Mouse (Mus musculus) small intestine, adult 2 months (tissue): ENCODE results near the gene Spindoc. TPM values are rescaled to one million over a fixed set of nuclear protein-coding genes. Genes with fewer than 3 reads are reported as not detected.

ENCODE experiments used
- H3K27ac ChIP-seq: fragments of 200-500 bp; 2 replicates; pipeline ENCODE4 v1.5.1; 2012; ENCODE audit warnings: low read depth, low read length, control low read depth, inconsistent platforms; ENCODE audit not compliant: insufficient read depth
- H3K27me3 ChIP-seq: fragments of 200-500 bp; 2 replicates; pipeline ENCODE4 v1.6.1; 2012; ENCODE audit warnings: mild to moderate bottlenecking, moderate library complexity, low read length, inconsistent platforms; ENCODE audit not compliant: control insufficient read depth, insufficient read depth
- H3K36me3 ChIP-seq: fragments of 200-500 bp; 2 replicates; pipeline ENCODE4 v1.6.1; 2012; ENCODE audit warnings: mild to moderate bottlenecking, low read length, control low read depth, inconsistent platforms; ENCODE audit not compliant: control insufficient read depth, insufficient read depth
- H3K4me1 ChIP-seq: fragments of 200-500 bp; 2 replicates; pipeline ENCODE4 v1.6.1; 2012; ENCODE audit warnings: low read length, inconsistent platforms, mixed read lengths; ENCODE audit not compliant: control insufficient read depth, insufficient read depth, insufficient read length
- H3K4me3 ChIP-seq: fragments of 200-500 bp; 2 replicates; pipeline ENCODE4 v1.5.1; 2012; ENCODE audit warnings: low read depth, mild to moderate bottlenecking, control low read depth, inconsistent platforms, low read length, moderate library complexity
- CTCF ChIP-seq: fragments of 200-500 bp; IDR thresholded peaks from 2 replicates; pipeline ENCODE4 v1.5.1; 2012; ENCODE audit warnings: low read depth, mild to moderate bottlenecking, control low read depth, inconsistent platforms, low read length, moderate library complexity, mixed read lengths; ENCODE audit not compliant: insufficient replicate concordance, insufficient read length; ENCODE audit errors: extremely low read depth
- POLR2A ChIP-seq: fragments of 200-500 bp; IDR thresholded peaks from 2 replicates; pipeline ENCODE4 v1.6.1; 2012; ENCODE audit warnings: low read depth, mild to moderate bottlenecking, control low read depth, inconsistent platforms, low read length, moderate library complexity
- WGBS: fragments of 180-500 bp; shearing (Covaris S2); methylation state at CpG from one replicate; pipeline ENCODE4 v1.1.7; 2018; 5-methylcytosine and 5-hydroxymethylcytosine counted together
- polyA plus RNA-seq: library from polyadenylated mRNA; depleted of rRNA; stranded (reverse); fragments of >200 nt; gene quantifications from 2 replicates; pipeline ENCODE4 v1.2.3, GENCODE M21; 2012

Spindoc gene
- polyA plus RNA-seq, 1 experiment, result 15.1 TPM

- H3K4me3 ChIP-seq, result peak overlapping the region; percentile 87
- H3K27ac ChIP-seq, result peak overlapping the region; percentile 55
- TF ChIP-seq CTCF (no peak), POLR2A (no peak)
- H3K27me3 ChIP-seq, result no peaks in the 10 kb centered on the region
- no peaks in the 10 kb centered on the region; the same call in 1 of the 2 replicates for H3K36me3 ChIP-seq
- WGBS, result 1% methylated on average over 45 of the region's 46 CpGs
- peaks cover 20% of the 10 kb centered on the region for H3K4me1 ChIP-seq
These were observed 41.9 kb downstream of the Spindoc start for GRCm38 (mm10) chr19:7340780-7341475.

GRCm38 (mm10) chr19:7340371-7340779 lies 42.4 kb downstream of the Spindoc start:
- under 1% methylated on average over 15 of the region's 15 CpGs for WGBS
- no peak for TF ChIP-seq POLR2A
- TF ChIP-seq CTCF, result no peak
- H3K36me3 ChIP-seq, result no peaks in the 10 kb centered on the region; the same call in 1 of the 2 replicates
- H3K4me1 ChIP-seq, result peaks cover 23% of the 10 kb centered on the region
- H3K27ac ChIP-seq, result peak overlapping the region; percentile 55
- peak overlapping the region; percentile 87 for H3K4me3 ChIP-seq
- H3K27me3 ChIP-seq, result no peaks in the 10 kb centered on the region

DNA sequence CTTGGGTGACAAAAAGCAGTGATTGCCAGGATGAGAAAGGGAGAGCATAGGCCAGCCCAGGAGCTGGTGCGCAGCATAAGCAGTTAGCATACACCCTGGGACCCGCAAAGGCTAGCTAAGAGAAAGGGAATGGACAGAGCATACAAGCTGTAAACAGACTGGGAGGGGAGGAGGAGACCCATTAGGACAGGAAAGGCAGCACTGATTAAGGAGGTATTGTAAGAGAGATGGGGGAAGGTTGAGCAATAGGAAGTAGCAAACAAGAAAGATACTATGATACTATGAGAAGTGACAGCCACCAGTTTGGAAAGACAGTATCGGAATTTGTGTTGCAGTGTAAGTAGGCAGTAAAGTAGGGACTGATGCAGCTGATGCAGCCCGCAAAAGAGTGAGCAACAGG lies 42.9 kb downstream of the Spindoc start:
- no peaks in the 10 kb centered on the region; the same call in 1 of the 2 replicates for H3K36me3 ChIP-seq
- no peak for TF ChIP-seq POLR2A
- TF ChIP-seq CTCF, result no peak
- H3K4me3 ChIP-seq, result peak overlapping the region; percentile 9
- peak overlapping the region; percentile 55 for H3K27ac ChIP-seq
- peaks cover 23% of the 10 kb centered on the region for H3K4me1 ChIP-seq
- no peaks in the 10 kb centered on the region for H3K27me3 ChIP-seq
- WGBS, result 22% methylated on average over 4 of the region's 4 CpGs

DNA sequence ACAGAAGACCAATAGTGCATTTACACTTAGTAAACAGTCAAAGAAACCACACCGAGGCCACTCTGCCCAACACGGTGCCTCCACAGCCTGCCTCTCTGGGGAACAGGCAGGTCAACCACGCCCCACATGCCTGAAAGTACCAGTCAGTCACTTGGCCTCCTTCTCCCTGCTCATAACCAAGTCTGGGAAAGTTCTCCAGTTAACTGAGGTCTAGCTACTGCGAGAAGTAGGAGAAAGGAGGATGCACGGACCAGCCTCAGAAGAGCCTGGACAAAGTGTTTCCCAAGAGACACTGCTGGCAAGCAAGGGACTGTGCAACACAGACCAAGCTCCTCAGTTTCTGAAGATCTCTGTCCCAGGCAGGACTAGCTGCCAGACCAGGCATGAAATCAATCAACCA lies 43.8 kb downstream of the Spindoc start:
- 0 out of 2 replicates have a peak, but pooled peaks have one; percentile 20 for TF ChIP-seq POLR2A
- peak; percentile 16; the same call in 1 of the 2 replicates for TF ChIP-seq CTCF
- Histone ChIP-seq H3K36me3 (no peaks in the 10 kb centered on the region; the same call in 1 of the 2 replicates), H3K27me3 (no peaks in the 10 kb centered on the region), H3K4me3 (peak overlapping the region; percentile 13; the same call in 1 of the 2 replicates), H3K4me1 (peaks cover 25% of the 10 kb centered on the region), H3K27ac (0 out of 2 replicates have a peak overlapping the region, but pooled peaks have one; percentile 27)
- 10% methylated on average over 5 of the region's 5 CpGs for WGBS

DNA sequence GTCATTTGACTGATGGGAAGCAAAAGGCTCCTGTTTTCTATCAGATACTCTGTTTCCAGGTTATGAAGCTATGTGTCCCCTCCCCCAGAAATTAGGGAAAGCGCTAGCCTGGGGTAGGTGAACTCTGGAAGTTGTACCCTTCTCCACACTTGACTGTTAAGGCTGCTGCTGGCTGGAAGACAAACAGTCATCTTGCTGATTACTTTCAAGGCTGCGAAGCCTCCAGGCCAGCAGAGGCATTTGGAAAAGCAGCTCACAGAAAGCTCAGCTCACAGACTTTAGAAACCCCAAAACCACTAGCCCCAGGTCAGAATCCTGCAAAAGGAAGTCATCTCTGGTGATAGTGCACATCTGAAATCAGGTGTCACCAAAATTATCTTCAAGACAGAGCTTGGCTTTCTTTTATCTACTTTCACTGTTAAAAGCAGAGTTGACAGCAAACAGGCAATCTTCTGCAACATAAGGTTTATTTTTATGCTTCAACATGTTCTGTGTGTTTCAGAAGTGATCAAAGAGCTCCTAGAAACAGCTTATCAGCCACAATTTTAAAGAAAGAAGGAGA lies 44.9 kb downstream of the Spindoc start:
- Histone ChIP-seq H3K27me3 (no peaks in the 10 kb centered on the region), H3K36me3 (no peaks in the 10 kb centered on the region; the same call in 1 of the 2 replicates), H3K4me1 (peaks cover 25% of the 10 kb centered on the region), H3K4me3 (no peak overlapping the region), H3K27ac (no peak overlapping the region)
- no peak for TF ChIP-seq CTCF
- TF ChIP-seq POLR2A, result no peak
- 59% methylated on average over 2 of the region's 2 CpGs for WGBS

GRCm38 (mm10) chr19:7335656-7336055 lies 47.1 kb downstream of the Spindoc start:
- Histone ChIP-seq H3K27me3 (no peaks in the 10 kb centered on the region), H3K4me3 (no peak overlapping the region), H3K4me1 (peaks cover 23% of the 10 kb centered on the region), H3K27ac (no peak overlapping the region), H3K36me3 (peaks cover 2% of the 10 kb centered on the region; the same call in 1 of the 2 replicates)
- WGBS, result 32% methylated on average over 4 of the region's 4 CpGs
- TF ChIP-seq POLR2A (no peak), CTCF (no peak)

GRCm38 (mm10) chr19:7334049-7334448 lies 48.7 kb downstream of the Spindoc start:
- H3K36me3 ChIP-seq, result peaks cover 2% of the 10 kb centered on the region; the same call in 1 of the 2 replicates
- no peak overlapping the region for H3K27ac ChIP-seq
- no peak overlapping the region for H3K4me3 ChIP-seq
- no peak for TF ChIP-seq POLR2A
- TF ChIP-seq CTCF, result no peak
- peaks cover 15% of the 10 kb centered on the region for H3K4me1 ChIP-seq
- 14% methylated on average over 2 of the region's 2 CpGs for WGBS
- no peaks in the 10 kb centered on the region for H3K27me3 ChIP-seq
